Mouse (Mus musculus): Measurements from ENCODE around the gene Dock4. TPM values are rescaled to one million over a fixed set of nuclear protein-coding genes. Genes with fewer than 3 reads are reported as not detected.

Dock4 gene
- total and polyA plus RNA-seq, 2 experiments from 2014 or later: 15.5 to 28.6 TPM

- H3K4me3 ChIP-seq (ENCODE audit: low read depth, low read length): no peak overlapping the region
- no peaks in the 10 kb centered on the region for H3K9me3 ChIP-seq (ENCODE audit: low read length)
- no peak overlapping the region for H3K4me2 ChIP-seq (ENCODE audit: low read depth, low read length, poor library complexity, severe bottlenecking)
- H3K4me1 ChIP-seq (ENCODE audit: insufficient read depth, low read length): peaks cover 12% of the 10 kb centered on the region; the same call in 1 of the 2 replicates
- H3K27me3 ChIP-seq (ENCODE audit: insufficient read depth, low read length): no peaks in the 10 kb centered on the region
- 67% methylated on average over 6 of the region's 6 CpGs for WGBS
- H3K27ac ChIP-seq (ENCODE audit: low read depth, low read length): no peak overlapping the region; the same call in 1 of the 2 replicates
- H3K36me3 ChIP-seq (ENCODE audit: insufficient read depth, low read length): no peaks in the 10 kb centered on the region
- H3K9ac ChIP-seq (replicated peaks; ENCODE audit: low read length, poor library complexity, severe bottlenecking): no peak overlapping the region
- no peak for DNase-seq (ENCODE audit: low spot score)
- peak; percentile 49; the same call in 1 of the 2 replicates for ATAC-seq (ENCODE audit: low FRiP score)
- no peak for TF ChIP-seq CTCF (IDR thresholded peaks at IDR 0.05)
These were observed 18.5 kb downstream of the Dock4 start for GRCm38 (mm10) chr12:40464282-40464681.

- Histone ChIP-seq H3K9me3 (ENCODE audit: low read length) (no peaks in the 10 kb centered on the region), H3K27ac (ENCODE audit: low read depth, low read length) (no peak overlapping the region), H3K27me3 (ENCODE audit: insufficient read depth, low read length) (no peaks in the 10 kb centered on the region), H3K9ac (replicated peaks; ENCODE audit: low read length, poor library complexity, severe bottlenecking) (no peak overlapping the region), H3K4me1 (ENCODE audit: insufficient read depth, low read length) (0 out of 2 replicates have a peak, but pooled peaks cover 6% of the 10 kb centered on the region), H3K4me3 (ENCODE audit: low read depth, low read length) (no peak overlapping the region), H3K4me2 (ENCODE audit: low read depth, low read length, poor library complexity, severe bottlenecking) (no peak overlapping the region), H3K36me3 (ENCODE audit: insufficient read depth, low read length) (no peaks in the 10 kb centered on the region)
- ATAC-seq (ENCODE audit: low FRiP score): peak; percentile 28; the same call in 1 of the 2 replicates
- WGBS: 83% methylated on average over 4 of the region's 4 CpGs
- no peak for TF ChIP-seq CTCF (IDR thresholded peaks at IDR 0.05)
- peak; percentile 64 for DNase-seq (ENCODE audit: low spot score)
These were observed 22.5 kb downstream of the Dock4 start for GRCm38 (mm10) chr12:40468235-40468634.

- H3K9ac ChIP-seq (replicated peaks; ENCODE audit: low read length, poor library complexity, severe bottlenecking): no peak overlapping the region
- 0 out of 2 replicates have a peak, but pooled peaks cover 6% of the 10 kb centered on the region for H3K4me1 ChIP-seq (ENCODE audit: insufficient read depth, low read length)
- H3K9me3 ChIP-seq (ENCODE audit: low read length): no peaks in the 10 kb centered on the region
- ATAC-seq (ENCODE audit: low FRiP score) (no peak), DNase-seq (ENCODE audit: low spot score) (no peak)
- no peaks in the 10 kb centered on the region for H3K27me3 ChIP-seq (ENCODE audit: insufficient read depth, low read length)
- 76% methylated on average over 5 of the region's 5 CpGs for WGBS
- H3K36me3 ChIP-seq (ENCODE audit: insufficient read depth, low read length): no peaks in the 10 kb centered on the region
- H3K4me3 ChIP-seq (ENCODE audit: low read depth, low read length): no peak overlapping the region
- no peak overlapping the region for H3K27ac ChIP-seq (ENCODE audit: low read depth, low read length)
- no peak overlapping the region for H3K4me2 ChIP-seq (ENCODE audit: low read depth, low read length, poor library complexity, severe bottlenecking)
- TF ChIP-seq CTCF (IDR thresholded peaks at IDR 0.05): no peak
These were observed 23.3 kb downstream of the Dock4 start for GRCm38 (mm10) chr12:40469009-40469408.

- 62% methylated on average over 11 of the region's 11 CpGs for WGBS
- H3K9me3 ChIP-seq (ENCODE audit: low read length): no peaks in the 10 kb centered on the region
- H3K27ac ChIP-seq (ENCODE audit: low read depth, low read length): 0 out of 2 replicates have a peak overlapping the region, but pooled peaks have one; percentile 3
- H3K4me1 ChIP-seq (ENCODE audit: insufficient read depth, low read length): no peaks in the 10 kb centered on the region
- ATAC-seq (ENCODE audit: low FRiP score): no peak
- H3K9ac ChIP-seq (replicated peaks; ENCODE audit: low read length, poor library complexity, severe bottlenecking): no peak overlapping the region
- no peak overlapping the region for H3K4me3 ChIP-seq (ENCODE audit: low read depth, low read length)
- H3K4me2 ChIP-seq (ENCODE audit: low read depth, low read length, poor library complexity, severe bottlenecking): peak overlapping the region; percentile 7; the same call in 1 of the 2 replicates
- no peaks in the 10 kb centered on the region for H3K27me3 ChIP-seq (ENCODE audit: insufficient read depth, low read length)
- no peaks in the 10 kb centered on the region for H3K36me3 ChIP-seq (ENCODE audit: insufficient read depth, low read length)
- no peak for DNase-seq (ENCODE audit: low spot score)
- TF ChIP-seq CTCF (IDR thresholded peaks at IDR 0.05): no peak
These were observed 26.1 kb downstream of the Dock4 start for GRCm38 (mm10) chr12:40471649-40472399.

- Histone ChIP-seq H3K27ac (ENCODE audit: low read depth, low read length) (no peak overlapping the region), H3K36me3 (ENCODE audit: insufficient read depth, low read length) (no peaks in the 10 kb centered on the region), H3K4me2 (ENCODE audit: low read depth, low read length, poor library complexity, severe bottlenecking) (no peak overlapping the region), H3K4me1 (ENCODE audit: insufficient read depth, low read length) (peaks cover 5% of the 10 kb centered on the region), H3K27me3 (ENCODE audit: insufficient read depth, low read length) (no peaks in the 10 kb centered on the region), H3K9ac (replicated peaks; ENCODE audit: low read length, poor library complexity, severe bottlenecking) (no peak overlapping the region), H3K9me3 (ENCODE audit: low read length) (no peaks in the 10 kb centered on the region), H3K4me3 (ENCODE audit: low read depth, low read length) (no peak overlapping the region)
- DNase-seq (ENCODE audit: low spot score): no peak
- TF ChIP-seq CTCF (IDR thresholded peaks at IDR 0.05): no peak
- 71% methylated on average over 2 of the region's 2 CpGs for WGBS
- no peak for ATAC-seq (ENCODE audit: low FRiP score)
These were observed 28.0 kb downstream of the Dock4 start for GRCm38 (mm10) chr12:40473709-40474108.
